Mouse (Mus musculus): ENCODE measurements around the gene Sirpb1b.
"Not testable (repeated sequence)": the region's sequence is repeated elsewhere in the genome, so short reads cannot be mapped to it uniquely, and the experiment has no call there.

Gene Sirpb1b

GRCm38 (mm10) chr3:15574887-15575286, at the start of gene Sirpb1b:
Sirpb1b (minus strand) TSS chr3:15575065.
- not testable (repeated sequence) for DNase-seq (ENCODE audit: low spot score in 2 of 2)

GRCm38 (mm10) chr3:15590377-15591117, 15.7 kb upstream of the Sirpb1b start:
- DNase-seq (ENCODE audit: low spot score in 2 of 2) = not testable (repeated sequence)

- DNase-seq (ENCODE audit: low spot score in 2 of 2) = not testable (repeated sequence)
Measured at GRCm38 (mm10) chr3:15586665-15587064, 11.8 kb upstream of the Sirpb1b start.

- no peak for DNase-seq (ENCODE audit: low spot score in 2 of 2)
Measured at GRCm38 (mm10) chr3:15583452-15583851, 8.6 kb upstream of the Sirpb1b start.

- DNase-seq (ENCODE audit: low spot score in 2 of 2) = not testable (repeated sequence)
Measured at GRCm38 (mm10) chr3:15582948-15583347, 8.1 kb upstream of the Sirpb1b start.

- not testable (repeated sequence) for DNase-seq (ENCODE audit: low spot score in 2 of 2)
Measured at GRCm38 (mm10) chr3:15576466-15576865, 1.6 kb upstream of the Sirpb1b start.

GRCm38 (mm10) chr3:15528589-15528988, 46.3 kb downstream of the Sirpb1b start:
- DNase-seq (ENCODE audit: low spot score in 2 of 2) = no peak

- not testable (repeated sequence) for DNase-seq (ENCODE audit: low spot score in 2 of 2)
Measured at GRCm38 (mm10) chr3:15513608-15514007, 61.3 kb downstream of the Sirpb1b start.

- not testable (repeated sequence) for DNase-seq (ENCODE audit: low spot score in 2 of 2)
Measured at GRCm38 (mm10) chr3:15507792-15508321, 67.0 kb downstream of the Sirpb1b start.

GRCm38 (mm10) chr3:15474831-15475230, 100.0 kb downstream of the Sirpb1b start:
- not testable (repeated sequence) for DNase-seq (ENCODE audit: low spot score in 2 of 2)

GRCm38 (mm10) chr3:15470158-15470557, 104.7 kb downstream of the Sirpb1b start:
- DNase-seq (ENCODE audit: low spot score in 2 of 2) = not testable (repeated sequence)

All from urinary bladder, postnatal 4 days (tissue).